Mouse (Mus musculus): ENCODE data around the gene Dusp3. TPM values are rescaled to one million over a fixed set of nuclear protein-coding genes. Genes with fewer than 3 reads are reported as not detected.

Gene Dusp3
- total and polyA plus RNA-seq, 2 experiments from 2014 or later: 75.7 to 106 TPM

GRCm38 (mm10) chr11:102011510-102011909 is 24.7 kb upstream of the Dusp3 start:
- Histone ChIP-seq H3K27ac (ENCODE audit: low read depth) (no peak overlapping the region), H3K9me3 (replicated peaks; ENCODE audit: control insufficient read depth, low read length) (no peaks in the 10 kb centered on the region), H3K4me3 (ENCODE audit: low read depth, low read length) (no peak overlapping the region), H3K36me3 (replicated peaks; ENCODE audit: control insufficient read depth, insufficient read depth, low read length) (0 out of 2 replicates have a peak, but pooled peaks cover 10% of the 10 kb centered on the region), H3K4me2 (ENCODE audit: low read depth, low read length) (no peak overlapping the region), H3K27me3 (ENCODE audit: control insufficient read depth, insufficient read depth, low read length) (no peaks in the 10 kb centered on the region), H3K9ac (replicated peaks; ENCODE audit: low read depth, low read length) (no peak overlapping the region), H3K4me1 (ENCODE audit: control insufficient read depth, insufficient read depth) (peaks cover 10% of the 10 kb centered on the region)
- ATAC-seq (ENCODE audit: insufficient read depth, low read depth) (no peak), DNase-seq (ENCODE audit: low spot score) (no peak)
- TF ChIP-seq EP300 (IDR thresholded peaks at IDR 0.05; ENCODE audit: low read depth): no peak
- TF ChIP-seq CTCF (IDR thresholded peaks at IDR 0.05; ENCODE audit: low read depth): no peak
- 72% methylated on average over 8 of the region's 8 CpGs for WGBS

- H3K4me2 ChIP-seq (ENCODE audit: low read depth, low read length): no peak overlapping the region
- DNase-seq (ENCODE audit: low spot score) (no peak), ATAC-seq (ENCODE audit: insufficient read depth, low read depth) (no peak)
- no peaks in the 10 kb centered on the region for H3K27me3 ChIP-seq (ENCODE audit: control insufficient read depth, insufficient read depth, low read length)
- no peaks in the 10 kb centered on the region for H3K9me3 ChIP-seq (replicated peaks; ENCODE audit: control insufficient read depth, low read length)
- H3K4me1 ChIP-seq (ENCODE audit: control insufficient read depth, insufficient read depth): no peaks in the 10 kb centered on the region
- no peak overlapping the region for H3K27ac ChIP-seq (ENCODE audit: low read depth)
- H3K36me3 ChIP-seq (replicated peaks; ENCODE audit: control insufficient read depth, insufficient read depth, low read length): 0 out of 2 replicates have a peak, but pooled peaks cover 4% of the 10 kb centered on the region
- WGBS: 75% methylated on average over 13 of the region's 13 CpGs
- TF ChIP-seq EP300 (IDR thresholded peaks at IDR 0.05; ENCODE audit: low read depth) (no peak), CTCF (IDR thresholded peaks at IDR 0.05; ENCODE audit: low read depth) (no peak)
- H3K4me3 ChIP-seq (ENCODE audit: low read depth, low read length): no peak overlapping the region
- H3K9ac ChIP-seq (replicated peaks; ENCODE audit: low read depth, low read length): no peak overlapping the region
Observed at GRCm38 (mm10) chr11:102010140-102010539, 23.3 kb upstream of the Dusp3 start.

DNA sequence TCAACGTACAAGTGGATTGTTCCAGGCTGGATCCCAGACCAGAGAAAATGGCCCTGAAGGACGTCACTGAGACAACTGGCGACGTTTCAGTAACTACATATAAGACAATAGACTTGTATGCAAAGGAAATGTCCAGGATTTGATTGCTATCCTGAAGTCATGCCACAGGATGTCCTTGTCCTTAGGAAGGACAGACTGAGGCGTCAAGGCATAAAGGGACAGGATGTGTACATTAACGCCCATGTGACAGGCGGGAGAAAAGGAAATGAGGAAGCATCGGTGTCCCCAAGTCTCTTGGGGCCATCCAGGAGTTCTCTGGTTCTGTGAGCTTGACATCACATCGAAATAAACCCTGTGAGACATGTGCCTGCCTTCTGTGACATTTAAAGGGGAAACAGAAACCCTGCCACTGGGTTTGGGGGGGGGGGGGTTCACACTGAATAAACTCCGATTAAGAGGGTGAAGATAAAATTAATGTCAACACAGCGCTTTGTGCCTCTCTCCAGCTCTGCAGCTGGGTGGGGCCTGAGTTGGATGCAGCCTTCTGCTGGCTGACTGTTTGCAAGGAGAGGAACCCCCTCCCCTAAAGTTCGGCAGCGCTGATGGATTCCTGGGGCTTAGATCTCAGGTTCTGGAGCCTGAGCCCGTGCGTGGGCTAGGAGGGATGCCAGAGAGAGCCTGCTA is 22.3 kb upstream of the Dusp3 start:
- ATAC-seq (ENCODE audit: insufficient read depth, low read depth) (peak; percentile 68), DNase-seq (ENCODE audit: low spot score) (peak; percentile 49)
- H3K9me3 ChIP-seq (replicated peaks; ENCODE audit: control insufficient read depth, low read length): no peaks in the 10 kb centered on the region
- no peaks in the 10 kb centered on the region for H3K4me1 ChIP-seq (ENCODE audit: control insufficient read depth, insufficient read depth)
- TF ChIP-seq CTCF (IDR thresholded peaks at IDR 0.05; ENCODE audit: low read depth): no peak
- peak; percentile 95 for TF ChIP-seq EP300 (IDR thresholded peaks at IDR 0.05; ENCODE audit: low read depth)
- WGBS: 60% methylated on average over 15 of the region's 15 CpGs
- H3K9ac ChIP-seq (replicated peaks; ENCODE audit: low read depth, low read length): no peak overlapping the region
- 0 out of 2 replicates have a peak, but pooled peaks cover 4% of the 10 kb centered on the region for H3K36me3 ChIP-seq (replicated peaks; ENCODE audit: control insufficient read depth, insufficient read depth, low read length)
- H3K27ac ChIP-seq (ENCODE audit: low read depth): peak overlapping the region; percentile 32; the same call in 1 of the 2 replicates
- H3K4me2 ChIP-seq (ENCODE audit: low read depth, low read length): no peak overlapping the region
- no peak overlapping the region for H3K4me3 ChIP-seq (ENCODE audit: low read depth, low read length)
- H3K27me3 ChIP-seq (ENCODE audit: control insufficient read depth, insufficient read depth, low read length): no peaks in the 10 kb centered on the region

DNA sequence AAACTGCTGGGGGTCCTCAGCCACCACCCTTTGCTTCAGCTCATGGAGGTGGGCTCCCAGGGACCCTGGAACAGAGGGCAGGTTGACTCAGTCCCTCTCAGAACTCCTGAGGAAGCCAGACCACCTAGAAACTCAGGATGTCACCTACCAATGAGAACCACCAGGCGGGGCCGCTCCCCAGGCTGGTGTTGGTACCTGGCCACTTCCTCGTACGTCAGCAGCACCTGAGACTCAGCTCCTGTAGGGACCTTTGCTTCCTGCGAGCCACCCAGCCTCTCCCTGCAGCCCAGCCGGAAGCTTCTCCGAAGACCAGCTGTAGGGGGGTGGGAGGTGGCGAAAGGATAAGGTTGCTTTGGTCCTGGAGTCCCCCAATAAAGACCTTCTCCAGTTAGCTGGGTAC is 21.6 kb upstream of the Dusp3 start:
- DNase-seq (ENCODE audit: low spot score) (no peak), ATAC-seq (ENCODE audit: insufficient read depth, low read depth) (no peak)
- Histone ChIP-seq H3K9me3 (replicated peaks; ENCODE audit: control insufficient read depth, low read length) (no peaks in the 10 kb centered on the region), H3K36me3 (replicated peaks; ENCODE audit: control insufficient read depth, insufficient read depth, low read length) (0 out of 2 replicates have a peak, but pooled peaks cover 4% of the 10 kb centered on the region), H3K4me2 (ENCODE audit: low read depth, low read length) (no peak overlapping the region), H3K4me3 (ENCODE audit: low read depth, low read length) (no peak overlapping the region), H3K27ac (ENCODE audit: low read depth) (0 out of 2 replicates have a peak overlapping the region, but pooled peaks have one; percentile 32), H3K27me3 (ENCODE audit: control insufficient read depth, insufficient read depth, low read length) (no peaks in the 10 kb centered on the region), H3K4me1 (ENCODE audit: control insufficient read depth, insufficient read depth) (no peaks in the 10 kb centered on the region), H3K9ac (replicated peaks; ENCODE audit: low read depth, low read length) (no peak overlapping the region)
- TF ChIP-seq CTCF (IDR thresholded peaks at IDR 0.05; ENCODE audit: low read depth) (no peak), EP300 (IDR thresholded peaks at IDR 0.05; ENCODE audit: low read depth) (no peak)
- 74% methylated on average over 8 of the region's 8 CpGs for WGBS

DNA sequence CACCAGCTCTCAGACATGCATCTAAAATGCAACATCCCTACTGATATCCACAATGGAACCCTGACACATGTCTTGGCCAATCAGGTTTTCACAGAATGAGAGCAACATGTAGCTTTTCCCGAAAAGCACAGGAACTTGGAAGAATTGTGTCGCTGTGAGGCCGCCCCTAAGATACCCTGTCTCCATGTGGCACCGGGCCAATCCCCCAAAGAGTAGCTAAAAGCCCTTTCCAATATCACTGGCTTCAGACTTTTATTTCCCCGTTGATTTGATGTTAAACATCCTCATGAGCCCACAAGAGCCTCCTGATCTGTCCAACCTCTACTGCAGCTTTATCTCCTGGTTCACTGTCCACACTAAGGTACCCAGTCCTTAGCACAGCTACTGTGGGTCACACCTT is 19.9 kb upstream of the Dusp3 start:
- no peaks in the 10 kb centered on the region for H3K9me3 ChIP-seq (replicated peaks; ENCODE audit: control insufficient read depth, low read length)
- WGBS: 81% methylated on average over 5 of the region's 5 CpGs
- H3K4me3 ChIP-seq (ENCODE audit: low read depth, low read length): no peak overlapping the region
- H3K36me3 ChIP-seq (replicated peaks; ENCODE audit: control insufficient read depth, insufficient read depth, low read length): no peaks in the 10 kb centered on the region
- no peak for TF ChIP-seq CTCF (IDR thresholded peaks at IDR 0.05; ENCODE audit: low read depth)
- no peak for TF ChIP-seq EP300 (IDR thresholded peaks at IDR 0.05; ENCODE audit: low read depth)
- DNase-seq (ENCODE audit: low spot score): no peak
- H3K9ac ChIP-seq (replicated peaks; ENCODE audit: low read depth, low read length): no peak overlapping the region
- H3K27me3 ChIP-seq (ENCODE audit: control insufficient read depth, insufficient read depth, low read length): no peaks in the 10 kb centered on the region
- ATAC-seq (ENCODE audit: insufficient read depth, low read depth): no peak
- H3K4me1 ChIP-seq (ENCODE audit: control insufficient read depth, insufficient read depth): no peaks in the 10 kb centered on the region
- no peak overlapping the region for H3K4me2 ChIP-seq (ENCODE audit: low read depth, low read length)
- no peak overlapping the region for H3K27ac ChIP-seq (ENCODE audit: low read depth)

DNA sequence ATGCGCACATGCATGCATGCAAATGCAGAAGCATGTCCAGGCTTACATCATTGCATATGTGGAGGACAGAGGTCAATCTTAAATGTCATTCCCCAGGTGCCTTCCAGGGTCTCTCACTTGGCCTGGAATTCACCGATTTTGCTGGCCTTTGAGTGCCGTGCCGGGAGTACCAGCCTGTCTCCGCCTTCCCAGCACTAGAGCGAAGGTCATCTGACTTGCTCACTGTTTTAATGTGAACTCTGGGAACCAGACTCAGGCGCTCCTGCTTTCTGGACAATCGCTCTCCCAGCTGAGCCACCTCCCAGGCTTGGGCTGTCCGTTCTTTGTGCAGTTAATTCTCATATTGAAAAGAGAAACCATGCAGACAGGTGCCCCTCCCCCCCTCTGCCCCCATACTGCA is 19.5 kb upstream of the Dusp3 start:
- no peaks in the 10 kb centered on the region for H3K9me3 ChIP-seq (replicated peaks; ENCODE audit: control insufficient read depth, low read length)
- WGBS: 70% methylated on average over 9 of the region's 9 CpGs
- no peak overlapping the region for H3K4me2 ChIP-seq (ENCODE audit: low read depth, low read length)
- no peak overlapping the region for H3K4me3 ChIP-seq (ENCODE audit: low read depth, low read length)
- H3K27me3 ChIP-seq (ENCODE audit: control insufficient read depth, insufficient read depth, low read length): no peaks in the 10 kb centered on the region
- DNase-seq (ENCODE audit: low spot score) (no peak), ATAC-seq (ENCODE audit: insufficient read depth, low read depth) (no peak)
- TF ChIP-seq CTCF (IDR thresholded peaks at IDR 0.05; ENCODE audit: low read depth): no peak
- no peaks in the 10 kb centered on the region for H3K36me3 ChIP-seq (replicated peaks; ENCODE audit: control insufficient read depth, insufficient read depth, low read length)
- no peak overlapping the region for H3K27ac ChIP-seq (ENCODE audit: low read depth)
- no peak overlapping the region for H3K9ac ChIP-seq (replicated peaks; ENCODE audit: low read depth, low read length)
- no peaks in the 10 kb centered on the region for H3K4me1 ChIP-seq (ENCODE audit: control insufficient read depth, insufficient read depth)

Data from heart, postnatal 0 days (tissue).